Mouse (Mus musculus) inflammation-experienced regulatory T-cells, adult 16 weeks (primary cell): ENCODE data around the gene 4930505A04Rik. TPM values are rescaled to one million over a fixed set of nuclear protein-coding genes. Genes with fewer than 3 reads are reported as not detected.

Source experiments
- polyA plus RNA-seq: library from polyadenylated mRNA; unstranded; fragments of 100-300 nt; shearing (Covaris generic); gene quantifications from one replicate; pipeline ENCODE4 v1.2.1, GENCODE M21; 2017

The 4930505A04Rik gene
- not detected for polyA plus RNA-seq

DNA sequence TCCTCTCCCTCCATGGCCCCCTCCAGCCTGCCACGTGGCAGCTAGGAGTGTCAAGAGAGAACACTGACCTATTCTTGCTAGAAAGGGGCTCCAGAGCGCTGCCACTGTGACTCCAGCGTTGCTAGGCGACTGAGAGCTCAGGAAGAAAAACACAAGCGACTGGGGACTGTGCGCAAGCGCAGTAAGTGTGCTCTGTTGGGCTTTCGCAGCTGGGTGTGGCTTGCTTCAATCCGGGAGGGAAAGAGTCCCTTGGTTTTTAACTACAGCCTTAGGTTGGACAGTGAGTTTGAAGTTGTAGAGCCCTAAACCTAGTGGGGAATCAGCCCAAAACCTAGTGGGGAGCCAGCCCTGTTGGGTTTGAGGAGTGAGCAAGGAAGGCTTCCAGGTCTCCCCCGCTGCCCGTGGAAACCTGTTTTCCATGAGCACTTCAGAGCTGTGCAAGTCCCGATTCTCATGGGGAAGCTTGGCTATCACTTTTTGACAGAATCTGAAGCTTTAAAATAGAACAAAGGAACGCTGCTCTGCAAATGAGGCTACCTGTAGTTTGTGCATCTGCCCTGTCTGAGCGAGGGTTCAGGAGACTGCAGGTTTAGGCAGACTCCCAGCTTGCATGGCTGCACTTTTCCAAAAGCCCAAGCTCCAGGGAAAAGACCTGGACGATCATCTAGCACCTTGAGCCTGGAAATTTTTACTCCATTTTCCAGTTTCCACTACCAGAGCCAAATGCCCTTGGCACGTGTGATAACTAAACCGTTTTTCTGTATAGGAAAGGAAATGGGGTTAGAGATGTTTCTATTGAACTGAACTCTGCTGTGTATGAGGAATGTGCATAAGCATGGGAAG is at the start of gene 4930505A04Rik:
4930505A04Rik (minus strand) TSS at position 77 of the 843 bp plus-strand sequence.

Other genes starting within 250 kb of the 4930505A04Rik start
- gene Sptbn1, start 203.7 kb downstream of the 4930505A04Rik start, polyA plus RNA-seq: 137 TPM
- 0.91 TPM for gene Acyp2, start 177.8 kb upstream of the 4930505A04Rik start, polyA plus RNA-seq